Mouse (Mus musculus) embryo, embryonic 11.5 days (tissue): Measurements from ENCODE around the gene Olfr871.
"Not testable (repeated sequence)": the region's sequence is repeated elsewhere in the genome, so short reads cannot be mapped to it uniquely, and the experiment has no call there.

Source experiments
- DNase-seq: peaks from one replicate; pipeline ENCODE4 v3.0.0-alpha.2; 2012; ENCODE audit warnings: low read depth, low spot score

The Olfr871 gene

DNA sequence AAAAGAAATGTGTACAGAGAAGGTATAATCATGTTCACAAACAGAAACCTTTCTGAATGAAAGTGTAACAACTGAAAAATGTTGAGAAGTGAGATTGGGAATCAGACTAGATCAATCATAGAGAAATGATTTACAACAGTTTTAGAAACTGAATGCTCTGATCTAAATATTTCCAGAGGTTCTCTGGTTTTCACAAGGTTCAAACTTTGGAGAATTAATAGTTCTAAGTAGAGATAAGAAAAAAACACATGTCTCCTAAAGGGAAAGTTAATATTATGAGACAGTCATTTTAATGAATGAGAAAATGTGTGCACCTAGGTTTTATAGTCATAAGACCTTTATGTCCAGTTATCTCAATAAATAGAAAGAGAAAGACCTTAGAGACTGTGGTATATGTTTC is at the start of gene Olfr871:
Gene Olfr871 (plus strand): TSS at position 301 of the 400 bp plus-strand sequence.
- DNase-seq = no peak

DNA sequence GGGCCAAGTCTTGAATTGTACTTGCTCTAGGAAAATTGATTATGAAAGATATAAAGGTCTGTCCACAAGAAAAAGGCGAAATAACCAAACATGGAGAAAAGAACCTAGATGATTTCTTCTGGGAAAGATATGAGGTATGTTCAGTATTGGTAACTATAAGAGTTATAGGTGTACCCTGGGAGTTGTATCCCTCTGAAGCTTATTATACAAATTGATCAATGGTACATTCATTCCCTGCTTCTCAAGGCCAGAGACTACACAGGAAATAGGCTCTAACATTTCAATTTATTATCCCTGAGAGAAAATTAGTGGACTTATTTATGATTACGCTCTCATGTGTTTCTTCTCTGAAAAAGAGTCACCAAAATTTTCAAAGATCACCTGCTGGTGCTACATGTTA is 38.0 kb upstream of the Olfr871 start, which contains the start of gene Olfr870:
Gene Olfr870 (minus strand): TSS at position 101 of the 400 bp plus-strand sequence.
- no peak for DNase-seq

DNA sequence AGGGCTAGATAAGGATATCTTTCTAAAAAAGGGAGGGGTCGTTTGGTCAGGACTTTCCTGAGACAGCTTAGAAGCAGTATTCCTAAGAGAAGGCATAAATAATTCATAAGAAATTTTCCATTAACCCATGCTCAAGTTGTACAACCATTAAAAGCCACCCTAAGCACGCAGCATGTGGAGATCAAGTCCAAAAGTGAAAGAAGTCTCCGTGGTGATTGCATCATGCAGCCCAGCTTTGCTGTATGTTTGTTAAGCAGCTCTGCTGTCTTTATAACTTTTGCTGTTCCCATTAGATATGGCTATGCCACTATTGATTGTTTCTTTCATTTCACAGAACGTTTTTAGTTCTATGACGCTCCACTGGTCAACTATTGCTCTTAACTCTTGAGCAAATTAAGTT is 32.5 kb upstream of the Olfr871 start:
- no peak for DNase-seq

DNA sequence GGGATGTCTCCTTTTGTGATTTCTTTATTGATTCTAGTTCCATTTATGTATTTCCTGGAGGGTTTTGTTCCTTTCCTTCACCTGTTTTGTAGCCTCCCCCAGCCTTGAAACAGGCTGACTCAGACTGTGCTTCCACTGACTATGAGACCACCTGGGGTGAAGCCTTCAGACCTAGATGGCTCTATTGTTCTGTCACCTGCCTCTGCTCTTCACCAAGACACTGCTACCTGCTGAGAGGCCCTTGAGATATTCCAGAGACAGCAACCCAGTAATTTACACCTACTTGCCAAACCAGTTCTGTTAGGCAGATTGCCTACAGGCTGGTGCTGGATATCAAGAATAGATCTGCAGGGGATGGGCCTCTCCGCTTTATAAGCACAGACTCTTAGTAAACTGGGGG is 9.9 kb upstream of the Olfr871 start:
- DNase-seq = no peak

DNA sequence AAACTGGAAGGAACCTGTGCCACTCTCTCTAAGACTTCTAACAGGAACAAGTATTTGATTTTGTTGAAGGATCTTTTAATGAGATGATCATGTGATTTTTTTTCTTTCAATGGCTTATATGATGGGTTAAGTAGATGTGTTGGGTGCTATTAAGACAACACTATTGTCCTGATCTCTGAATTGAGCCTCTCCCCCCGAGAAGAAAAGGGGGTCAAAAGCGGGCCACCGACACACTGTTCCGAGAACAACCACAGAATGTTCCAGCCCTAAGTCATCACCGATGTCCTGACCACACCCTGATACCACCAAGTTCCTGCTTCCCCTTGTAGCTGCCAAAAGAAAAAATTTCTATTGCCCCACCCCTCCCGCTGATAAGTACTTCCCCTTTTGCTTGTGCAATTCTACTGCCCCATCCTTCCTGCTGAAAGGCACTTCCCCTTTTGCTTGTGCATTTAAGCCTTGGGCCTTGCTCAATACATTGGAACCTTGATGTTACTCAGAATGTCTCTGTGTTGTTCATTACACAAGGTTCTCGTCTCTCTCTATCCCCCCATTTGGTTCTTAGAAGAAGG is 8.5 kb upstream of the Olfr871 start:
- not testable (repeated sequence) for DNase-seq

DNA sequence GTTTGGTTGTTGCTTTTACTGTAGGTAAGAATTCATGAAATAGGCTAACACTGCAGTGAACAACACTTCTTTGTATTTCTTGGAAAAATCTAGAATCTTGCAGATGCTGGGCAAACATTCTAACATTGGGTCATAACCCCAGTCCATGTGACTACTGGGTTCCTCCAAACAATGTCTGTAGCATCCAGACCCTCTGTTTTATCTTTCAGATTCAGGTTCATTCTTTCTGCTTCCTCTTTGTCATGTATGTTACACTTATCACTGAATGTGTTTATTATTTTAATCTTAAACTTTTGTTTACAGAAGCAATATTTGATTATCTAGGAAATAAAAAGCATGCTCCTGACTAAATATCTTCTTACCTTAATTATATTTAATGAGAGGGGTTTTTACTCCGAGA is 1.2 kb upstream of the Olfr871 start:
- no peak for DNase-seq

DNA sequence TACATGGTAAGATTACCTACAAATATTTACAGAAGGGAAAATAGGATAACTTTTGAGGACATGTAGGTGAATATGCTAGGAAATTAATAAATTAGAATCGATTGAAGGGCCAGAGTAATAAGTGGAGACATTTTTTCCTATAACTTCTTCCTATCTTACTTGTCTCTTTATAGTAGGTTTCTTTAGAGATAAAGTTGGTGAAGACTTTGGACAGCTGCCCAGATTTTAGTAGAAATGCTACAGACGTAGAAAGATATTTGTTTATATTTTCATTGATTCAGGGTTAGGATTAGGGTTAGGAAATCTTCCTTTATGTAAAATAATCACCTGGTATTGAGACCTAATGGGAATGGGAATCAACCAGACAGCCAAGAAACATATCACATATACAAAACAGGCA is 530 bp upstream of the Olfr871 start:
- DNase-seq = no peak

DNA sequence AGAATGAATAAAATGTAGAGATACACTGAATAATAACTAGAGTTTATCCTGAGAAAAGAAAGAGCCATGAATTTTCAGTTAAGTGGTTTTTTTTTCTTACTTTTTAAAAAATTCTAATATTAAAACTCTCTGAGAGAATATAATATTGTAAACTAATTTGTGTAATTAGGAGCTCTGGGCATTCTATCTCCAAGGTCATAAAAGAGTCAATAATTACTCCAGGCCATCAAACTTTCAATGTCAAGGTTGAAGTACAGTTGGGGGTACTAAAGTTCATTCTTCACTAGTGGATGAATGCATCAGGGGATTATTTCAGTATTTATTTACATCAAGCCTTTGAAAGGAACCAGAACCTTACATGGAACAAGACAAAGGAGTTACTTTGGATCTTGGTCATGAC is 24.8 kb downstream of the Olfr871 start, which contains the start of gene Olfr872:
Gene Olfr872 (plus strand): TSS at position 301 of the 400 bp plus-strand sequence.
- DNase-seq = no peak

DNA sequence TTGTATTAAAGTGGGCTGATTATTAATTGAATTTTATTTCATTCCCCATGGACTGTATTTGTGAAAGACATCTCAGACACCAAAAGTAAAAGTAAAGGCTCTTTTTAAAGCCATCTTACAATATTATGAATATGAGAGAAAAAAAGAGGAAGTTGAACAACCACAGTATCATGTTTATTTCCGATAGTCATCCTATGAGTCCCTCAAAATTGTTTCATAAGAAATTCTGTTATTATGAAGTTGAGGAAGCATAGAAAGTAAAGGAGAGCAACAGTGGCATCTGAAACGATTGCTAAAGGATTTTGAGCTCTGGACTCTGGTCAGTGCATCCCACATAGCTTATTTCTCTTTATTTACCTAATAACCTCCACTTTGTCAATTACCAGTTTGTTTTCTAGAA is 25.4 kb downstream of the Olfr871 start:
- DNase-seq = no peak
